Mouse (Mus musculus) neural tube, postnatal 0 days (tissue): ENCODE data around the gene Atp1b4. TPM values are rescaled to one million over a fixed set of nuclear protein-coding genes. Genes with fewer than 3 reads are reported as not detected.

Source experiments
- polyA plus RNA-seq: library from polyadenylated mRNA; unstranded; fragments of >200 nt; fragmentation: Nextera tagmentation; extraction: Ambion mirVana; gene quantifications from 2 replicates; pipeline ENCODE4 v1.2.1, GENCODE M21; 2015

Gene Atp1b4
- polyA plus RNA-seq: 0.06 and 0.14 TPM in 2 replicates

GRCm38 (mm10) chrX:38315884-38316283 is at the start of gene Atp1b4:
TSS of gene Atp1b4 (plus strand) at chrX:38316184.

Other genes with a start within 250 kb of the Atp1b4 start
- not detected in 2 replicates for gene Rhox10, start 249.7 kb upstream of the Atp1b4 start, polyA plus RNA-seq
- gene Rhox11, start 231.0 kb upstream of the Atp1b4 start, polyA plus RNA-seq: not detected in 2 replicates
- gene Rhox12, start 205.3 kb upstream of the Atp1b4 start, polyA plus RNA-seq: not detected in 2 replicates
- 0.18 TPM in 1 of 2 replicates, not detected in the other for gene Rhox13, start 195.0 kb upstream of the Atp1b4 start, polyA plus RNA-seq
- 3.4 and 3.5 TPM in 2 replicates for gene Zbtb33, start 126.4 kb upstream of the Atp1b4 start, polyA plus RNA-seq
- 51.9 and 55.0 TPM in 2 replicates for gene Tmem255a, start 63.7 kb upstream of the Atp1b4 start, polyA plus RNA-seq
- 75.1 and 84.5 TPM in 2 replicates for gene Lamp2, start 140.3 kb downstream of the Atp1b4 start, polyA plus RNA-seq